Mouse (Mus musculus): ENCODE measurements around the gene Oaz1.

Oaz1 gene

GRCm38 (mm10) chr10:80826151-80827062, at the start of gene Oaz1:
TSS of gene Oaz1 (plus strand) at chr10:80826656.
- in situ Hi-C loops (cut with MboI, MseI) = loop anchor here (5.0 to 10.0 kb wide), 2 partner anchors 51 to 548 kb away; partner anchors contain the start of gene Fzr1

GRCm38 (mm10) chr10:80777123-80777522, 49.3 kb upstream of the Oaz1 start:
- in situ Hi-C loops (cut with MboI, MseI) = no loop called here

GRCm38 (mm10) chr10:80779565-80779964, 46.9 kb upstream of the Oaz1 start:
- in situ Hi-C loops (cut with MboI, MseI) = no loop called here

GRCm38 (mm10) chr10:80784302-80784701, 42.2 kb upstream of the Oaz1 start:
- in situ Hi-C loops (cut with MboI, MseI) = loop anchor here (5.0 kb wide), 1 partner anchor 67 kb away; no protein-coding TSS in a partner anchor

- in situ Hi-C loops (cut with MboI, MseI) = loop anchor here (5.0 kb wide), 1 partner anchor 68 kb away; no protein-coding TSS in a partner anchor
Observed at GRCm38 (mm10) chr10:80784871-80785270, 41.6 kb upstream of the Oaz1 start.

GRCm38 (mm10) chr10:80785963-80786362, 40.5 kb upstream of the Oaz1 start:
- in situ Hi-C loops (cut with MboI, MseI) = no loop called here

- in situ Hi-C loops (cut with MboI, MseI) = no loop called here
Observed at GRCm38 (mm10) chr10:80787517-80787916, 38.9 kb upstream of the Oaz1 start.

GRCm38 (mm10) chr10:80790761-80791404, 35.6 kb upstream of the Oaz1 start:
- in situ Hi-C loops (cut with MboI, MseI) = no loop called here

GRCm38 (mm10) chr10:80791476-80792174, 34.8 kb upstream of the Oaz1 start:
- in situ Hi-C loops (cut with MboI, MseI) = no loop called here

GRCm38 (mm10) chr10:80792175-80793032, 34.1 kb upstream of the Oaz1 start:
- in situ Hi-C loops (cut with MboI, MseI) = no loop called here

GRCm38 (mm10) chr10:80793033-80793784, 33.2 kb upstream of the Oaz1 start:
- in situ Hi-C loops (cut with MboI, MseI) = no loop called here

- in situ Hi-C loops (cut with MboI, MseI) = no loop called here
Observed at GRCm38 (mm10) chr10:80793803-80794202, 32.7 kb upstream of the Oaz1 start.

- in situ Hi-C loops (cut with MboI, MseI) = no loop called here
Observed at GRCm38 (mm10) chr10:80794750-80795149, 31.7 kb upstream of the Oaz1 start.

GRCm38 (mm10) chr10:80796307-80796848, 30.1 kb upstream of the Oaz1 start:
- in situ Hi-C loops (cut with MboI, MseI) = no loop called here

- in situ Hi-C loops (cut with MboI, MseI) = no loop called here
Observed at GRCm38 (mm10) chr10:80797186-80798149, 29.0 kb upstream of the Oaz1 start.

GRCm38 (mm10) chr10:80798150-80799006, 28.1 kb upstream of the Oaz1 start, which contains the start of the genes Sf3a2 and Plekhj1:
TSS of gene Sf3a2 (plus strand) at chr10:80798198.
TSS of gene Plekhj1 (minus strand) at chr10:80798626.
- in situ Hi-C loops (cut with MboI, MseI) = no loop called here

GRCm38 (mm10) chr10:80799070-80799566, 27.3 kb upstream of the Oaz1 start:
- in situ Hi-C loops (cut with MboI, MseI) = no loop called here

Data from T-helper 1 cell (primary cell).